Mouse (Mus musculus) right cerebral cortex, postnatal 10 days (tissue): ENCODE measurements at regions not wholly inside any gene's neighbourhood (a gene's known extent, or its start where the extent isn't known, plus 50 kb on each side); places are given as distances from the start of the nearest gene placed in this dataset.

Source experiments
- DNase-seq, 2 experiments: peaks; one replicate each; pipeline ENCODE4 v3.0.0; 2021; ENCODE audit warnings: low spot score in 2 of 2

DNA sequence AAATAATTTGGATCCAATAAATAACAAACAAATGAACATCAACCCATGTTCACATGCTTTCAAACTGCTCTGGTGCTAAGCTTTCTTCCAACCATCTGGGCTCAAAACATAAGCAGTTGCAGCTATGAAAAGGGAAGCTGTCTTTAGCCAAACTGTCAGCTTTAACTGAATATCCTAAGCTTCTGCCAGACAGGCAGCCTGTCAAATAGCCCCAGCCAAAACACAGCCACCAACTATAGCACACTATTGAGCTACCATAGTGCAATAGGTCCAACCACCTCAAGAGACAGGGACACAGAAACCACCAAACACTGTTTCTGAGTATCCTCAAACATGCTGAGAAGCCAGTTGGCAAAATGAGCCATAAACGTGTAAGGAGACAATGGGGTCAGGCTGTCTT, 64.9 kb downstream of the Mucl2 start:
- peak; percentile 19 to 20 for DNase-seq
